Mouse (Mus musculus): ENCODE measurements around the gene Cpn1. TPM values are rescaled to one million over a fixed set of nuclear protein-coding genes. Genes with fewer than 3 reads are reported as not detected.

Cpn1 gene
- total and polyA plus RNA-seq, 3 experiments: 0.27 to 0.33 TPM; not detected in 1

DNA sequence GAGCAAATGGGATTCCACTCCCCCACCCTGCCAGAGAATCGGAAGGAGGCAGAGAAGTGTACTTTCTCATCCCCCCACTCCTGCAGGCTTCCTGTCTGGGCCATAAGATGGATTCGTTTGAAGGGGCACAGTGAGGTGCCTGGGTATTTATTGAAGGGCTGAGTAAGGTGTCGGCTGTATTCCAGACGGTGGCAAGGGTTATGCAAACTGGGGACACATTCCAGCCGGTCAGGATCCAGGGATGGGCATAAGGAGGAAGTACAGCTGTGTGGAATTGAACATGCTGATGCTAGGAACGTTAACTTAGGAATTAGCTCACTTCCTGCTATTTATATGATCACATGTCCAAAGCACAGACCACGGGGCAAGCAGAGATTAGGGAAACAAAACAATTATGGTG, 56.0 kb downstream of the Cpn1 start (continued):
- no peak for TF ChIP-seq EP300 (IDR thresholded peaks at IDR 0.05; ENCODE audit: low read depth in 1 of 2, low read length in 2 of 2)
- no peak for TF ChIP-seq GATA1 (IDR thresholded peaks at IDR 0.05; ENCODE audit: low read depth, low read length)
- TF ChIP-seq RCOR1 (IDR thresholded peaks at IDR 0.05; ENCODE audit: low read depth, low read length): no peak

DNA sequence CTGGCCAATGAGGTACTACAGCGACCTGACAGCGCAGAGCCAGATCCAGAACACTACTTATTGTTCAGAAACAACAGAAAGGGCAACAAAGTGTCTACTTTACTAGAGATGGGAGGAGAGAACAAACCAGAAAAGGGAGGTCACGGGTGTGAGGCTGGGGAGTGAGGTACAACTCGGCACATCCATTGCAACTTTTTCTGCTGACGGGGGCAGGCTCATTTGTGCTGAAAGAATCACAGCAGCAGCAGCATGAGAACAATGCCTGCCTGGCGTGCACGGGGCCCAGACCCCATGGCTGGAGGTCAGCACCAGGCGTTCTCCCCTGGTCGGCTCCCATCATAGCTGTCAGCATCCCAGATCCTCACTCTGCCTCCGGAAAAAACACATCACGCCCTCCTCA, 56.5 kb downstream of the Cpn1 start:
- TF ChIP-seq MAZ (IDR thresholded peaks at IDR 0.05; ENCODE audit: low read depth, low read length): no peak
- TF ChIP-seq ZNF384 (IDR thresholded peaks at IDR 0.05; ENCODE audit: low read depth, low read length): no peak
- TF ChIP-seq ZC3H11A (IDR thresholded peaks at IDR 0.05; ENCODE audit: low read depth, low read length): no peak
- no peak for TF ChIP-seq E2F4 (IDR thresholded peaks at IDR 0.05; ENCODE audit: borderline replicate concordance, low read depth, low read length)
- no peak for TF ChIP-seq TAL1 (IDR thresholded peaks at IDR 0.05; ENCODE audit: low read length)
- no peak for TF ChIP-seq UBTF (IDR thresholded peaks at IDR 0.05; ENCODE audit: borderline replicate concordance, insufficient read depth, low read depth, low read length)
- TF ChIP-seq MAFK (IDR thresholded peaks at IDR 0.05; ENCODE audit: borderline replicate concordance, low read depth, low read length): no peak
- TF ChIP-seq JUND (IDR thresholded peaks at IDR 0.05; ENCODE audit: low read depth, low read length): no peak
- TF ChIP-seq MYC (IDR thresholded peaks at IDR 0.05; ENCODE audit: low read depth, low read length): no peak
- TF ChIP-seq MYB (IDR thresholded peaks at IDR 0.05; ENCODE audit: low read depth, low read length): no peak
- no peak for TF ChIP-seq KAT2A (conservative IDR thresholded peaks at IDR 0.05; ENCODE audit: low read depth, low read length)
- no peak for TF ChIP-seq GATA1 (IDR thresholded peaks at IDR 0.05; ENCODE audit: low read depth, low read length)
- TF ChIP-seq TBP (IDR thresholded peaks at IDR 0.05; ENCODE audit: low read depth, low read length): no peak
- no peak for TF ChIP-seq ELF1 (IDR thresholded peaks at IDR 0.05; ENCODE audit: low read depth, low read length)
- no peaks in the 10 kb centered on the region for H3K27me3 ChIP-seq (ENCODE audit: control insufficient read depth in 1 of 2, insufficient read depth in 2 of 2, low read length in 2 of 2)
- no peaks in the 10 kb centered on the region for H3K9me3 ChIP-seq (replicated peaks; ENCODE audit: insufficient read depth, low read length)
- peaks cover 0 to 8% of the 10 kb centered on the region in 2 experiments; a peak in 2 of 4 replicates for H3K4me1 ChIP-seq (ENCODE audit: control insufficient read depth in 1 of 2, insufficient read depth in 2 of 2, low read length in 2 of 2)
- H3K4me3 ChIP-seq (ENCODE audit: control insufficient read depth in 1 of 2, insufficient read depth in 1 of 2, low read depth in 2 of 2, low read length in 2 of 2): no peak overlapping the region
- no peak overlapping the region for H3K9ac ChIP-seq (ENCODE audit: control insufficient read depth, low read depth, low read length, poor library complexity, severe bottlenecking)
- no peak overlapping the region for H3K27ac ChIP-seq (ENCODE audit: control insufficient read depth, low read depth, low read length)
- H3K79me2 ChIP-seq (ENCODE audit: control insufficient read depth, insufficient read depth, low read length, poor library complexity): no peaks in the 10 kb centered on the region
- DNase-seq (ENCODE audit: low read depth, low spot score): no peak
- no peaks in the 10 kb centered on the region for H3K36me3 ChIP-seq (ENCODE audit: control insufficient read depth in 1 of 2, insufficient read depth in 2 of 2, low read length in 2 of 2)

DNA sequence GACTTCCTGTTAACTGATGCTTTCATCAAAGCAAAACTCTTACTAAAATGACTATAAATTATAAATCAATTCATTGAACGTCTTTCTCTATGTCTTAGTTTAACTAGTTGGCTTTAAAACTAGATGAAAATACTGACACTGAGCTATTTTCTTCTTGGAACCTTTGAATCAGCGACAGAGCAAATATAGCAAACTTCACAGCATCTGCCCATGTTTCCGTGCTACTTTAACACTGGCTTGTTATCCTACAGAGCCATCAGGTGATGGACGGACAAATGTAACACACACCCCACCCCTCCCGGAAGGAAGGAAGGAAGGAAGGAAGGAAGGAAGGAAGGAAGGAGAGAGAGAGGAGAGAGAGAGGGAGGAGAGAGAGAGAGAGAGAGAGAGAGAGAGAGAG, 58.4 kb downstream of the Cpn1 start:
- Histone ChIP-seq H3K9me3 (replicated peaks; ENCODE audit: insufficient read depth, low read length) (no peaks in the 10 kb centered on the region), H3K4me1 (ENCODE audit: control insufficient read depth in 1 of 2, insufficient read depth in 2 of 2, low read length in 2 of 2) (peaks cover 0 to 8% of the 10 kb centered on the region in 2 experiments; a peak in 2 of 4 replicates), H3K36me3 (ENCODE audit: control insufficient read depth in 1 of 2, insufficient read depth in 2 of 2, low read length in 2 of 2) (no peaks in the 10 kb centered on the region), H3K27me3 (ENCODE audit: control insufficient read depth in 1 of 2, insufficient read depth in 2 of 2, low read length in 2 of 2) (no peaks in the 10 kb centered on the region), H3K79me2 (ENCODE audit: control insufficient read depth, insufficient read depth, low read length, poor library complexity) (no peaks in the 10 kb centered on the region), H3K27ac (ENCODE audit: control insufficient read depth, low read depth, low read length) (no peak overlapping the region), H3K4me3 (ENCODE audit: control insufficient read depth in 1 of 2, insufficient read depth in 1 of 2, low read depth in 2 of 2, low read length in 2 of 2) (no peak overlapping the region), H3K9ac (ENCODE audit: control insufficient read depth, low read depth, low read length, poor library complexity, severe bottlenecking) (no peak overlapping the region)
- TF ChIP-seq GATA1 (IDR thresholded peaks at IDR 0.05; ENCODE audit: low read depth, low read length) (no peak), RAD21 (IDR thresholded peaks at IDR 0.05; ENCODE audit: low read depth, low read length) (no peak), GABPA (IDR thresholded peaks at IDR 0.05; ENCODE audit: low read depth, low read length) (no peak), ZC3H11A (IDR thresholded peaks at IDR 0.05; ENCODE audit: low read depth, low read length) (no peak), SIN3A (IDR thresholded peaks at IDR 0.05; ENCODE audit: low read length) (no peak), MEF2A (IDR thresholded peaks at IDR 0.05; ENCODE audit: extremely low read depth, insufficient replicate concordance, low read depth, low read length, poor library complexity, severe bottlenecking) (no peak)
- no peak for DNase-seq (ENCODE audit: low read depth, low spot score)

All from MEL (cell line).